Mouse (Mus musculus): Measurements from ENCODE around the gene Slc35b2. TPM values are rescaled to one million over a fixed set of nuclear protein-coding genes. Genes with fewer than 3 reads are reported as not detected.

Gene Slc35b2
- polyA plus RNA-seq, 1 experiment from 2014 or later, result 72.2 TPM

DNA sequence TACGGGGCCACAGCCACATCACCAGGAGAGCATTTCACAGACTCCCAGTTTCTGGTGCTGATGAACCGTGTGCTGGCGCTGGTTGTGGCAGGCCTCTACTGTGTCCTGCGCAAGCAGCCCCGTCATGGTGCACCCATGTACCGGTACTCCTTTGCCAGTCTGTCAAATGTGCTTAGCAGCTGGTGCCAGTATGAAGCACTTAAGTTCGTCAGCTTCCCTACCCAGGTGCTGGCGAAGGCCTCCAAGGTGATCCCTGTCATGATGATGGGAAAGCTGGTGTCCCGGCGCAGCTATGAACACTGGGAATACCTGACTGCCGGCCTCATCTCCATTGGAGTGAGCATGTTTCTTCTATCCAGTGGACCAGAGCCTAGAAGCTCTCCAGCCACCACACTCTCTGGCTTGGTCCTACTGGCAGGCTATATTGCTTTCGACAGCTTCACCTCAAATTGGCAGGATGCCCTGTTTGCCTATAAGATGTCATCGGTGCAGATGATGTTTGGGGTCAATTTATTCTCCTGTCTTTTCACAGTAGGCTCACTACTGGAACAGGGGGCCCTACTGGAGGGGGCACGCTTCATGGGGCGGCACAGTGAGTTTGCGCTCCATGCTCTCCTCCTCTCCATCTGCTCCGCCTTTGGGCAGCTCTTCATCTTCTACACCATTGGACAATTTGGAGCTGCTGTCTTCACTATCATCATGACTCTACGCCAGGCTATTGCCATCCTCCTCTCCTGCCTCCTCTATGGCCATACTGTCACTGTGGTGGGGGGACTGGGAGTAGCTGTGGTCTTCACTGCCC is 2.9 kb downstream of the Slc35b2 start:
- Histone ChIP-seq H3K4me3 (ENCODE audit: low read depth, low read length) (no peak overlapping the region), H3K27ac (ENCODE audit: low read depth, low read length) (no peak overlapping the region), H3K4me1 (ENCODE audit: control insufficient read depth, insufficient read depth, low read length) (peaks cover 12% of the 10 kb centered on the region), H3K9ac (replicated peaks; ENCODE audit: low read depth, low read length) (no peak overlapping the region; the same call in 1 of the 2 replicates), H3K36me3 (ENCODE audit: control insufficient read depth, insufficient read depth, low read length) (peaks cover 55% of the 10 kb centered on the region), H3K9me3 (ENCODE audit: control insufficient read depth, low read length) (no peaks in the 10 kb centered on the region), H3K4me2 (ENCODE audit: low read depth, low read length) (no peak overlapping the region), H3K27me3 (ENCODE audit: control insufficient read depth, insufficient read depth, low read length) (no peaks in the 10 kb centered on the region)
- WGBS, result 66% methylated on average over 18 of the region's 18 CpGs
- no peak for ATAC-seq (ENCODE audit: low read depth)

DNA sequence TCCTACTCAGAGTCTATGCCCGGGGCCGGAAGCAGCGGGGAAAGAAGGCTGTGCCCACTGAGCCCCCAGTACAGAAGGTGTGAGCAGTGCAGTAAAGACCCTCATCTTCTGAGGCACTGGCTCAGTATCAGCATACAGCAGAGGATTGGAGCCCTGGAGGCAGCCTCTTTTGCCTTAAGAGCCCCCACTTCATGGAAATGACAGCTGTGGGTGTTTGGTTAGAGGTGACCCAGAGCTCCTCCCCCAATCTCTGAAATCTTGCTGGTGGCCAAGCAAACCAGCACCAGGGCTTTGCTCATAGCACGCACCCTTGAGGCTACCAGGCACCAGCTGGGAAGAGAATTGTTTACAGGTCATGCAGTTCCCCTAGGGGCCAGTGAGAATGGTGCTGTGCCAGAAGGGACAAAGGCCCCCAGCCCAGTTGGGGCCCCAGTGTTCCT is 3.5 kb downstream of the Slc35b2 start:
- H3K4me2 ChIP-seq (ENCODE audit: low read depth, low read length), result no peak overlapping the region
- no peaks in the 10 kb centered on the region for H3K27me3 ChIP-seq (ENCODE audit: control insufficient read depth, insufficient read depth, low read length)
- WGBS, result 21% methylated on average over 4 of the region's 4 CpGs
- no peak overlapping the region for H3K27ac ChIP-seq (ENCODE audit: low read depth, low read length)
- H3K4me1 ChIP-seq (ENCODE audit: control insufficient read depth, insufficient read depth, low read length), result peaks cover 17% of the 10 kb centered on the region
- ATAC-seq (ENCODE audit: low read depth), result no peak
- no peak overlapping the region; the same call in 1 of the 2 replicates for H3K9ac ChIP-seq (replicated peaks; ENCODE audit: low read depth, low read length)
- H3K9me3 ChIP-seq (ENCODE audit: control insufficient read depth, low read length), result no peaks in the 10 kb centered on the region
- H3K36me3 ChIP-seq (ENCODE audit: control insufficient read depth, insufficient read depth, low read length), result peaks cover 57% of the 10 kb centered on the region
- no peak overlapping the region for H3K4me3 ChIP-seq (ENCODE audit: low read depth, low read length)

DNA sequence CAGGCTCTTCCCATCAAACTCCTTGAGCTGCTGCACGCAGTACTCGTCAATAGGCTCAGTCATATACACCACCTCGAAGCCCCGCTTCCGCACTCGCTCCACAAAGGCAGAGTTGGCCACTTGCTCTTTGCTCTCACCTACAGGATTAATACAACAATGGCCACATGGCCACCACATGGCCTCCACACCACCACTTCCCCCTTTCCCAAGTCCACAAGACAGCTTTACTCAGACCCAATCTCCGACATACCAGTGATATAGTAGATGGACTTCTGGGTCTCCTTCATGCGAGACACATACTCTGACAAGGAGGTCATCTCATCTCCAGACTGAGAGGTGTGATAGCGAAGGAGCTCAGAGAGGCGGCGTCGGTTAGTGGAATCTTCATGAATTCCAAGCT is 5.3 kb downstream of the Slc35b2 start:
- ATAC-seq (ENCODE audit: low read depth), result no peak
- Histone ChIP-seq H3K4me1 (ENCODE audit: control insufficient read depth, insufficient read depth, low read length) (peaks cover 17% of the 10 kb centered on the region), H3K4me3 (ENCODE audit: low read depth, low read length) (no peak overlapping the region), H3K27ac (ENCODE audit: low read depth, low read length) (no peak overlapping the region), H3K27me3 (ENCODE audit: control insufficient read depth, insufficient read depth, low read length) (no peaks in the 10 kb centered on the region), H3K9ac (replicated peaks; ENCODE audit: low read depth, low read length) (no peak overlapping the region), H3K4me2 (ENCODE audit: low read depth, low read length) (no peak overlapping the region), H3K36me3 (ENCODE audit: control insufficient read depth, insufficient read depth, low read length) (peaks cover 57% of the 10 kb centered on the region), H3K9me3 (ENCODE audit: control insufficient read depth, low read length) (no peaks in the 10 kb centered on the region)
- 87% methylated on average over 12 of the region's 12 CpGs for WGBS

DNA sequence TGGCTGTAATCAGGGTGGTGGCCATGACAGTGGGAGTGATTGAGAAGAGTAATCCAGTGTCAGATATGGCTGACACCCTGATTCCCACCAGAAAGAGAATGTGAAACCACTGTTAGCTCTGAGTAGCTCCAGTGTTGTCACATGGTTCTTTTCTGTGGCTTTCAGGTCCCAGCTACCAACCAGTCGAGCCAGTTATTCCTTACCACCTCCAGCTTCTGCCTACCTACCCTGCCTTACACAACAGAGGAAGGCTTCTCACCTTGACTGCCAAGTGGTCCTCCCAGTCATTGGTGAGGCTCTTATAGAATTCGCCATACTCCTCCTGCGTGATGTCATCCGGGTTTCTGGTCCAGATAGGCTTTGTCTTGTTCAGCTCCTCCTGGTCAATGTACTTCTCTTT is 6.3 kb downstream of the Slc35b2 start:
- Histone ChIP-seq H3K4me3 (ENCODE audit: low read depth, low read length) (no peak overlapping the region), H3K9me3 (ENCODE audit: control insufficient read depth, low read length) (no peaks in the 10 kb centered on the region), H3K36me3 (ENCODE audit: control insufficient read depth, insufficient read depth, low read length) (peaks cover 57% of the 10 kb centered on the region), H3K4me1 (ENCODE audit: control insufficient read depth, insufficient read depth, low read length) (peaks cover 21% of the 10 kb centered on the region), H3K27me3 (ENCODE audit: control insufficient read depth, insufficient read depth, low read length) (no peaks in the 10 kb centered on the region), H3K4me2 (ENCODE audit: low read depth, low read length) (no peak overlapping the region), H3K9ac (replicated peaks; ENCODE audit: low read depth, low read length) (no peak overlapping the region), H3K27ac (ENCODE audit: low read depth, low read length) (no peak overlapping the region)
- WGBS, result 83% methylated on average over 4 of the region's 4 CpGs
- no peak for ATAC-seq (ENCODE audit: low read depth)

DNA sequence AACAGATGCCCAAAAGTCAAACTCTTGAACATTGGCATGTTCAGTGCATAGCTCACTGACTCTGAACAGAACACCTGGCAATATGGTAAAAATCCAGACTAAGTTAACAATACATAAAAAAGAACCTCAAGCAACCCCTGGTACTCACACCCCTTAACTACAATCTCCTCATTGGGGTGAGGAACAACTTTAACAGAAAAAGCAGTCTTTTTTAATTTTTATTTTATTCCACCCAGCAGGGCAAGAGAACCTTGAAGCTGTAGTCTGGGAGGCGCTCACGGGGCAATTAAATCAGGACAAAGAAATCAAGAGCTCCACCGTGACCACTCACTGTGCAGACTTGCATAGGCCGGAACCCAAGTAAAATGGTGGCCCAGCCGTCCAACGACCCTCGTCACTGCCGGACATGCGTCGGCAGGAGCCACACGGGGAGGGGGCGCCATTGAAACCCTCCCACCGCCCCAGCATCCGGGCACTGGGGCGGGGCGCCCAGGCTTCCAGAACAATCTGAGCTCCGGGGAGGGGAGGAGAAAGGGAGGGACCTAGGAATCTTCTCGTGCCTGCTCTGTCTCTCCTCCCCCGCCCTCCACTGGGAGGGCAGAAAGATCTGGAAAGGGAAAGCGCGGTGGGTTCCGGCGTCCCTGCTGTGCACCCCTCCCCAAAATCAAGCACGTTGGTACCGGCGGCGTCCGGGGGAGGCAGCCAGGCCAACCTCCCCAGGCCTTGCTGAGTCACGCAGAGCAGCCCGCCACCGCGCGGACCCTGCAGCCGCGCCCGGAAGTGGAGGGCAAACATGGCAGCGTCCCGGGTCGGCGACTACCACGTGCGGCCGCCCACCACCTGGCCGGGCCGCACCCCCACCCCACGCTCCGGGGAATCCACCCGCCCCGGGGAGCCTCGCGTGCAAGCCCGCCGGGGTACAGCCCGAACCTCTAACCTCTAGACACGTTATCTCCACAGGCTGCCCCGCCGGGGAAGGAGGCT is 8.7 kb downstream of the Slc35b2 start:
- Histone ChIP-seq H3K9ac (replicated peaks; ENCODE audit: low read depth, low read length) (peak overlapping the region; percentile 98), H3K9me3 (ENCODE audit: control insufficient read depth, low read length) (no peaks in the 10 kb centered on the region), H3K4me3 (ENCODE audit: low read depth, low read length) (peak overlapping the region; percentile 100), H3K27ac (ENCODE audit: low read depth, low read length) (peak overlapping the region; percentile 99), H3K36me3 (ENCODE audit: control insufficient read depth, insufficient read depth, low read length) (peaks cover 43% of the 10 kb centered on the region), H3K4me2 (ENCODE audit: low read depth, low read length) (peak overlapping the region; percentile 92), H3K27me3 (ENCODE audit: control insufficient read depth, insufficient read depth, low read length) (no peaks in the 10 kb centered on the region), H3K4me1 (ENCODE audit: control insufficient read depth, insufficient read depth, low read length) (peaks cover 20% of the 10 kb centered on the region)
- WGBS, result under 1% methylated on average over 55 of the region's 57 CpGs
- peak; percentile 48 for ATAC-seq (ENCODE audit: low read depth)

DNA sequence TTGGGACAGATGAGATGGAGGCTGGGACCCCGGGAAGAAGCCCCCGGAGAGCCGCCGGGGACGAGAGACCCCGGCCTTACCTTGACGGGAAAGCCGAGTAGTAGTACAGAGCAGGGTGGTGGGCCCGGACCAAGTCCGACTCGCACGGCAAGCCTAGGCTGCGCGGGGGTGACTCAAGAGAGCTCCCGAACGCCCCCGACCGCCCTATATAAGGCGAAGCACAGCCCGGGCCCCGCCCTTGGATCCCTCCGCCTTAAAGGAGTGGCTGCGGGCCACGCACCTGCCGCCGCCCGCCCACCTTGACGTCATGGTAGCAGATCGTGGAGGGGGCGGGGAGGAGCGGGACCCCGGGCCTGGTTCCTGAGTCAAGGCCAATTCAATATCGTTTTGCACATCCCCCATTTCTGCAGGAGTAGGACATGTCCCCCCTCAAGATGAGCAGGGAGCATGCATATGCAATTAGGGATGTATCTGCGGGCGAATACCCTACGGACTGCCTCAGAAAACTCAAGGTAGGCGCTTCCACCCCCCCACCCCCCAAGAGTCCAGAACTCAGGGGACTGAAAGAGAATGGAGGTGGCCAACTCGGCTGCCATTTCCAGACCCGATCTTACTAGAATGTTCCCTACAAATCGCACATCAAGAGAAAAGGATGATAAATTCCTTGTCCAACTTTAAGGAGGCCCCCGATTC is 9.6 kb downstream of the Slc35b2 start, which contains the start of gene Hsp90ab1:
Gene Hsp90ab1 (minus strand): TSS at position 185 of the 693 bp plus-strand sequence.
- peaks cover 20% of the 10 kb centered on the region for H3K4me1 ChIP-seq (ENCODE audit: control insufficient read depth, insufficient read depth, low read length)
- no peaks in the 10 kb centered on the region for H3K9me3 ChIP-seq (ENCODE audit: control insufficient read depth, low read length)
- under 1% methylated on average over 38 of the region's 41 CpGs for WGBS
- peak within 1 kb of the TSS; percentile 99 for H3K27ac ChIP-seq (ENCODE audit: low read depth, low read length)
- no peaks in the 10 kb centered on the region for H3K27me3 ChIP-seq (ENCODE audit: control insufficient read depth, insufficient read depth, low read length)
- ATAC-seq (ENCODE audit: low read depth), result peak; percentile 81
- H3K4me2 ChIP-seq (ENCODE audit: low read depth, low read length), result peak within 1 kb of the TSS; percentile 92
- H3K9ac ChIP-seq (replicated peaks; ENCODE audit: low read depth, low read length), result peak within 1 kb of the TSS; percentile 98
- H3K36me3 ChIP-seq (ENCODE audit: control insufficient read depth, insufficient read depth, low read length), result peaks cover 35% of the 10 kb centered on the region
- peak within 1 kb of the TSS; percentile 100 for H3K4me3 ChIP-seq (ENCODE audit: low read depth, low read length)

DNA sequence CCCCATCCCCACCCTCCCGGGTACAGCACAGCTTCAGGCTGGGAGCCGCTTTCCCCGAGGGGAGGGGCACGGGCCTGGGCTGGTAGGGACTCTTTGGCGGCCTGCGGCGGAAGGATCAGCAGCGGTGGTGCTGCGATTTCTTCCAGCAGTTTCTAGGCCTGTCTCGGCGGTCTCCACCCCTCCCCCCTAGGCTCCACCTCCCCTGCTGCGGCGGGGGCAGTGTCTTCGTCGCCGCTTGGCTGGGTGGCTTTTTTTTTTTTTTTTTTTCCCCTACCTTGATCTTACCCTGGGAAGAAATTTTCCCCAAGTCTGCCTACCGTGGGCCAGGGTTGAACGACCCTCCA is 10.1 kb downstream of the Slc35b2 start:
- H3K27ac ChIP-seq (ENCODE audit: low read depth, low read length), result peak overlapping the region; percentile 99
- no peaks in the 10 kb centered on the region for H3K27me3 ChIP-seq (ENCODE audit: control insufficient read depth, insufficient read depth, low read length)
- H3K9ac ChIP-seq (replicated peaks; ENCODE audit: low read depth, low read length), result peak overlapping the region; percentile 98
- peak overlapping the region; percentile 100 for H3K4me3 ChIP-seq (ENCODE audit: low read depth, low read length)
- H3K4me2 ChIP-seq (ENCODE audit: low read depth, low read length), result peak overlapping the region; percentile 92
- peaks cover 30% of the 10 kb centered on the region for H3K36me3 ChIP-seq (ENCODE audit: control insufficient read depth, insufficient read depth, low read length)
- H3K9me3 ChIP-seq (ENCODE audit: control insufficient read depth, low read length), result no peaks in the 10 kb centered on the region
- ATAC-seq (ENCODE audit: low read depth), result peak; percentile 69
- H3K4me1 ChIP-seq (ENCODE audit: control insufficient read depth, insufficient read depth, low read length), result peaks cover 20% of the 10 kb centered on the region
- WGBS, result under 1% methylated on average over 18 of the region's 18 CpGs

DNA sequence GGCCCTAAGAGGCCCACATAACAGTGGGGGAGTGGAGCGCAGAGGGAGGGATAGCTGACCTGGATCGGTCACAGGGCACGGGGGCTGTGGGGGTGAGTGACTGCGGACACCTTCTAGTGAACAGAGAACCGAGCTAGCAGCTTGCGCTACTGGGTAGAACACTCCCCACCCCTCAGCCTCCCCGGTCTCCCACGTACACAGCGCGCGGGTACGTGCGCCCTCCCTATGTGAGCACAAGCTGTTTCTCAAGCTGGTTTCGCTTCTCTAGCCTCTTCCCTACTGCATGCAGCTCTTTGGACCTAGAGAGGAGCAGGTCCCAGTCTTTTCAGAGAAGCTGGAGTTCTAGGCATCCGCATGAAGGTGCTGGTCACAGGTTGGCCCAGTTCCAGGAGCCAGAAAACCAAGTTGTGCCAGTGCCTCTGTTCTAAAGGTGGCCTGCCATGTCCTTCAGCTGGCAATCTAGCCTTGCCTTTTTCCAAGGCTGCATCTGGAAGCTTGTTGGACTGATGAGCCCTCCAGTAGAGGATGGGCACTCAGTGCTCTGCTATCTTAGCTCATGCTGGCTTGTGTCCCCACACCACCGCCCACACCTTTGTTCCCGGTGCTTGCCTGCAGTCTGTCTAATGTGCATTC is 10.6 kb downstream of the Slc35b2 start:
- Histone ChIP-seq H3K36me3 (ENCODE audit: control insufficient read depth, insufficient read depth, low read length) (peaks cover 25% of the 10 kb centered on the region), H3K9me3 (ENCODE audit: control insufficient read depth, low read length) (no peaks in the 10 kb centered on the region), H3K4me1 (ENCODE audit: control insufficient read depth, insufficient read depth, low read length) (peaks cover 20% of the 10 kb centered on the region), H3K27me3 (ENCODE audit: control insufficient read depth, insufficient read depth, low read length) (no peaks in the 10 kb centered on the region), H3K27ac (ENCODE audit: low read depth, low read length) (peak overlapping the region; percentile 99), H3K9ac (replicated peaks; ENCODE audit: low read depth, low read length) (peak overlapping the region; percentile 98), H3K4me3 (ENCODE audit: low read depth, low read length) (peak overlapping the region; percentile 100), H3K4me2 (ENCODE audit: low read depth, low read length) (peak overlapping the region; percentile 92)
- under 1% methylated on average over 17 of the region's 17 CpGs for WGBS
- ATAC-seq (ENCODE audit: low read depth), result peak; percentile 67
